In genomic region chr12:105722657-105723056, GRCm38 (mm10) we compare ENCODE assay signal across 9 mouse cellular contexts. TPM values are rescaled to one million over a fixed set of nuclear protein-coding genes. Genes with fewer than 3 reads are reported as not detected.
DNase-seq lines count a peak whose midpoint lies in the region; ATAC-seq and TF ChIP-seq lines count a peak whose summit lies in the region.
"Had no signal": no experiment of that assay in that cellular context is flagged by ENCODE, and none has a peak within 500 bp of the region (broad histone marks: within the 10 kb centered on the region; RNA-seq: fewer than 3 reads in every experiment).

No protein-coding gene starts in this region.

- ATAC-seq in kidney, embryonic 14.5 days (ENCODE audit: low FRiP score, low TSS enrichment) = peak; percentile 63; the same call in 1 of the 2 replicates
- peak; percentile 78 for ATAC-seq in forebrain, embryonic 14.5 days
- ATAC-seq in lung, embryonic 14.5 days (ENCODE audit: insufficient read depth) = peak; percentile 33; the same call in 1 of the 2 replicates

- H3K9ac ChIP-seq in kidney, embryonic 14.5 days (ENCODE audit: low read depth, low read length) = no peak overlapping the region
- no peak overlapping the region for H3K9ac ChIP-seq in forebrain, embryonic 14.5 days (ENCODE audit: low read length)
- no peak overlapping the region for H3K9ac ChIP-seq in lung, embryonic 14.5 days

- TF ChIP-seq CTCF in bone marrow, adult 2 months (IDR thresholded peaks at IDR 0.05; ENCODE audit: control insufficient read depth, insufficient read depth, low read length) = peak; percentile 42
- TF ChIP-seq CTCF in lung, embryonic 14.5 days (IDR thresholded peaks at IDR 0.05; ENCODE audit: low read depth) = peak; percentile 83

- 2% methylated on average over 5 of the region's 5 CpGs for WGBS in kidney, embryonic 14.5 days
- WGBS in bone marrow, adult 2 months = 3% methylated on average over 5 of the region's 5 CpGs
- 3% methylated on average over 5 of the region's 5 CpGs for WGBS in forebrain, embryonic 14.5 days
- WGBS in lung, embryonic 14.5 days = 4% methylated on average over 5 of the region's 5 CpGs

- H3K9me3 ChIP-seq in kidney, embryonic 14.5 days (ENCODE audit: control insufficient read depth, low read length) = no peaks in the 10 kb centered on the region
- H3K9me3 ChIP-seq in forebrain, embryonic 14.5 days (replicated peaks; ENCODE audit: control insufficient read depth, low read length) = no peaks in the 10 kb centered on the region
- no peaks in the 10 kb centered on the region for H3K9me3 ChIP-seq in lung, embryonic 14.5 days (ENCODE audit: low read depth, low read length)

- H3K27ac ChIP-seq in kidney, embryonic 14.5 days (ENCODE audit: low read depth, low read length) = no peak overlapping the region
- H3K27ac ChIP-seq in bone marrow, adult 2 months (ENCODE audit: control insufficient read depth, insufficient read depth, low read depth, low read length, poor library complexity) = no peak overlapping the region
- no peak overlapping the region for H3K27ac ChIP-seq in forebrain, embryonic 14.5 days (ENCODE audit: low read depth, low read length)
- no peak overlapping the region for H3K27ac ChIP-seq in lung, embryonic 14.5 days (ENCODE audit: low read depth)

- H3K4me1 ChIP-seq in kidney, embryonic 14.5 days (ENCODE audit: control insufficient read depth, insufficient read depth, low read length) = no peaks in the 10 kb centered on the region
- H3K4me1 ChIP-seq in bone marrow, adult 2 months (ENCODE audit: control insufficient read depth, insufficient read depth, low read length) = peaks cover 2% of the 10 kb centered on the region
- H3K4me1 ChIP-seq in forebrain, embryonic 14.5 days (ENCODE audit: control insufficient read depth, insufficient read depth, low read length) = no peaks in the 10 kb centered on the region
- H3K4me1 ChIP-seq in lung, embryonic 14.5 days (ENCODE audit: insufficient read depth) = no peaks in the 10 kb centered on the region

- no peak for DNase-seq in kidney, postnatal 10 days
- peak; percentile 18 to 34 for DNase-seq in CD8-positive naive resting alpha-beta T cell, adult 2 months (ENCODE audit: low read depth in 2 of 2, low spot score in 2 of 2)
- DNase-seq in forebrain, embryonic 14.5 days (ENCODE audit: low spot score) = peak; percentile 83
- DNase-seq in lung, embryonic 14.5 days = peak; percentile 81
- DNase-seq in retina, postnatal 1 day = peak; percentile 79
- DNase-seq in right cerebral cortex, postnatal 10 days (ENCODE audit: low spot score in 2 of 2) = no peak

- H3K27me3 ChIP-seq in kidney, embryonic 14.5 days (ENCODE audit: control insufficient read depth, insufficient read depth, low read length) = no peaks in the 10 kb centered on the region
- H3K27me3 ChIP-seq in forebrain, embryonic 14.5 days (replicated peaks; ENCODE audit: control insufficient read depth, insufficient read depth, low read length) = no peaks in the 10 kb centered on the region
- no peaks in the 10 kb centered on the region for H3K27me3 ChIP-seq in lung, embryonic 14.5 days (ENCODE audit: insufficient read depth, low read length)

- no peaks in the 10 kb centered on the region for H3K36me3 ChIP-seq in kidney, embryonic 14.5 days (ENCODE audit: control insufficient read depth, insufficient read depth, low read length)
- no peaks in the 10 kb centered on the region for H3K36me3 ChIP-seq in forebrain, embryonic 14.5 days (ENCODE audit: control insufficient read depth, insufficient read depth, low read length)
- H3K36me3 ChIP-seq in lung, embryonic 14.5 days (ENCODE audit: insufficient read depth) = no peaks in the 10 kb centered on the region

- H3K4me2 ChIP-seq in kidney, embryonic 14.5 days (replicated peaks; ENCODE audit: low read depth, low read length) = no peak overlapping the region
- no peak overlapping the region for H3K4me2 ChIP-seq in forebrain, embryonic 14.5 days (ENCODE audit: low read length)
- no peak overlapping the region for H3K4me2 ChIP-seq in lung, embryonic 14.5 days

- no peak overlapping the region for H3K4me3 ChIP-seq in kidney, embryonic 14.5 days (ENCODE audit: low read length)
- H3K4me3 ChIP-seq in bone marrow, adult 2 months (replicated peaks; ENCODE audit: control insufficient read depth, low read depth, low read length) = no peak overlapping the region
- H3K4me3 ChIP-seq in forebrain, embryonic 14.5 days (ENCODE audit: low read depth, low read length) = no peak overlapping the region
- no peak overlapping the region for H3K4me3 ChIP-seq in lung, embryonic 14.5 days (ENCODE audit: low read depth, low read length)
- H3K4me3 ChIP-seq: erythroblast, embryonic 14.5 days had no signal

- no peak for TF ChIP-seq POLR2A in bone marrow, adult 2 months (IDR thresholded peaks at IDR 0.05; ENCODE audit: borderline replicate concordance, control insufficient read depth, low read depth, low read length)

RNA-seq across cellular contexts. Expression of gene Ak7, which starts 16.9 kb away (rescaled TPM):
- 0.11 TPM in 1 of 2 replicates, not detected in the other for polyA plus RNA-seq in kidney, embryonic 14.5 days (2014; fragmentation: Nextera tagmentation; extraction: Ambion mirVana)
- 0.80 TPM in 1 of 2 replicates, not detected in the other for polyA plus RNA-seq in bone marrow, adult 2 months (2011; ENCODE audit: insufficient read depth, insufficient read length, low replicate concordance, missing spikeins)
- 0.41 and 0.73 TPM in 2 replicates for polyA plus RNA-seq in forebrain, embryonic 14.5 days (2014; fragmentation: Nextera tagmentation; extraction: Ambion mirVana)
- polyA plus RNA-seq in lung, embryonic 14.5 days (2014; fragmentation: Nextera tagmentation; extraction: Ambion mirVana) = not detected in 2 replicates
- polyA plus RNA-seq: erythroblast, embryonic 14.5 days had no signal

RNA-seq across cellular contexts. Expression of gene Atg2b, which starts 37.6 kb away (rescaled TPM):
- 9.5 and 17.2 TPM in 2 replicates for polyA plus RNA-seq in kidney, embryonic 14.5 days (2014; fragmentation: Nextera tagmentation; extraction: Ambion mirVana)
- polyA plus RNA-seq in bone marrow, adult 2 months (2011; ENCODE audit: insufficient read depth, insufficient read length, low replicate concordance, missing spikeins) = 10.9 and 21.4 TPM in 2 replicates
- polyA plus RNA-seq in forebrain, embryonic 14.5 days (2014; fragmentation: Nextera tagmentation; extraction: Ambion mirVana) = 13.8 and 14.6 TPM in 2 replicates
- polyA plus RNA-seq in lung, embryonic 14.5 days (2014; fragmentation: Nextera tagmentation; extraction: Ambion mirVana) = 17.1 and 17.7 TPM in 2 replicates

RNA-seq across cellular contexts. Expression of gene Gskip, which starts 38.0 kb away (rescaled TPM):
- 28.1 and 29.6 TPM in 2 replicates for polyA plus RNA-seq in kidney, embryonic 14.5 days (2014; fragmentation: Nextera tagmentation; extraction: Ambion mirVana)
- polyA plus RNA-seq in bone marrow, adult 2 months (2011; ENCODE audit: insufficient read depth, insufficient read length, low replicate concordance, missing spikeins) = 3.4 and 7.9 TPM in 2 replicates
- polyA plus RNA-seq in forebrain, embryonic 14.5 days (2014; fragmentation: Nextera tagmentation; extraction: Ambion mirVana) = 33.5 and 34.1 TPM in 2 replicates
- 28.4 and 30.6 TPM in 2 replicates for polyA plus RNA-seq in lung, embryonic 14.5 days (2014; fragmentation: Nextera tagmentation; extraction: Ambion mirVana)

Comparison
In these comparisons a context has a peak if more than half of its experiments do, and no peak if none do; other contexts are left out.
1. DNase-seq: peak in CD8-positive naive resting alpha-beta T cell, adult 2 months (2 of 2), forebrain, embryonic 14.5 days (single experiment), lung, embryonic 14.5 days (single experiment) and retina, postnatal 1 day (single experiment); none in kidney, postnatal 10 days (single experiment) and right cerebral cortex, postnatal 10 days (0 of 2).
2. Peak in every context shown above with its lines, with median percentiles within 50 percentile points of each other: ATAC-seq.